Mouse (Mus musculus) liver, adult (tissue): Measurements from ENCODE around the gene Mdfic.

Experiments
- GATA4 ChIP-seq: IDR thresholded peaks from 2 replicates; pipeline ENCODE4 v1.6.1; 2014; ENCODE audit warnings: mild to moderate bottlenecking, low read length; ENCODE audit not compliant: insufficient replicate concordance

Mdfic gene

GRCm38 (mm10) chr6:15760750-15761149 lies 40.3 kb downstream of the Mdfic start:
- TF ChIP-seq GATA4: no peak

GRCm38 (mm10) chr6:15764039-15764438 lies 43.6 kb downstream of the Mdfic start:
- TF ChIP-seq GATA4: no peak

- TF ChIP-seq GATA4: no peak
Measured at GRCm38 (mm10) chr6:15767460-15767859, 47.0 kb downstream of the Mdfic start.

GRCm38 (mm10) chr6:15770128-15770527 lies 49.7 kb downstream of the Mdfic start:
- peak; percentile 80; the same call in 1 of the 2 replicates for TF ChIP-seq GATA4

- TF ChIP-seq GATA4: peak; percentile 71; the same call in 1 of the 2 replicates
Measured at GRCm38 (mm10) chr6:15777070-15777469, 56.6 kb downstream of the Mdfic start.

GRCm38 (mm10) chr6:15780127-15780526 lies 59.7 kb downstream of the Mdfic start:
- no peak for TF ChIP-seq GATA4

- TF ChIP-seq GATA4: no peak
Measured at GRCm38 (mm10) chr6:15780688-15781087, 60.2 kb downstream of the Mdfic start.

- TF ChIP-seq GATA4: no peak
Measured at GRCm38 (mm10) chr6:15789523-15790500, 69.4 kb downstream of the Mdfic start.

GRCm38 (mm10) chr6:15792680-15793601 lies 72.5 kb downstream of the Mdfic start:
- no peak for TF ChIP-seq GATA4

- TF ChIP-seq GATA4: no peak
Measured at GRCm38 (mm10) chr6:15793602-15794345, 73.3 kb downstream of the Mdfic start.

GRCm38 (mm10) chr6:15794801-15795200 lies 74.3 kb downstream of the Mdfic start:
- TF ChIP-seq GATA4: no peak

GRCm38 (mm10) chr6:15807382-15807781 lies 86.9 kb downstream of the Mdfic start:
- no peak for TF ChIP-seq GATA4

GRCm38 (mm10) chr6:15825236-15825635 lies 104.8 kb downstream of the Mdfic start:
- no peak for TF ChIP-seq GATA4

GRCm38 (mm10) chr6:15829812-15830211 lies 109.4 kb downstream of the Mdfic start:
- no peak for TF ChIP-seq GATA4

- TF ChIP-seq GATA4: no peak
Measured at GRCm38 (mm10) chr6:15830651-15831050, 110.2 kb downstream of the Mdfic start.
